Mouse (Mus musculus): ENCODE results near the gene Adamts14. TPM values are rescaled to one million over a fixed set of nuclear protein-coding genes. Genes with fewer than 3 reads are reported as not detected.

Adamts14 gene
- total and polyA plus RNA-seq, 3 experiments, result 0.91 to 1.6 (median 1.3) TPM

DNA sequence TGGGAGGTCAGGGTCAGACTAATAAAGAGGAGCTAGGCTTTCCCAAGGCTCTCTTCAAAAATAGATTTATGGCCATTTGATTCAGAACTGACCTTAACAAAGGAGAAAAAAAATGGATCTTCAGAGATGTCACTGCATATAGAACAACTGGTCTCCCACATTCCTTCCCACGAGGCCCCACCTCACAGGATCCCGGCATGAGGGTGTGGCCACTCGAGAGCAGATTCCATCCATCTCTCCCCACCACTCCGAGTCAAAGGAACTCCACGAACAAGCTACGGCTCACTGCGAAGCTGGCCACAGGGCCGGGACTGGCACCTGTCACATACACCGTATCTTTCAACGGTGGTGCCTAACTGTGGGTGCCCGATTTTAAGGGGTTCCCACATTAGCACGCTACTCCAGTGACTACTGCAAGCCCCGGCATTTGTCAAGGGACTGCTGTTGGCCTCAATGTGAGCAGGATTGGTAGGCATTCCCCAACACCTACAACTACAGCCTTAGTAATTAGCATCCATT lies 24.6 kb downstream of the Adamts14 start:
- H3K4me1 ChIP-seq (ENCODE audit: control insufficient read depth, insufficient read depth, low read length), result no peaks in the 10 kb centered on the region
- WGBS, result 80% methylated on average over 13 of the region's 13 CpGs
- intact Hi-C loops (cut with DNase I), result no loop called here
- no peak for TF ChIP-seq EP300 (IDR thresholded peaks at IDR 0.05; ENCODE audit: insufficient read depth, low read depth, low read length)
- TF ChIP-seq POLR2A (IDR thresholded peaks at IDR 0.05; ENCODE audit: insufficient read depth, low read depth, low read length), result no peak
- TF ChIP-seq CTCF (IDR thresholded peaks at IDR 0.05), result no peak
- no peak overlapping the region for H3K27ac ChIP-seq
- no peak overlapping the region for H3K9ac ChIP-seq (ENCODE audit: low read depth, low read length)
- no peaks in the 10 kb centered on the region for H3K79me2 ChIP-seq (replicated peaks; ENCODE audit: control insufficient read depth, insufficient read depth, low read length)
- H3K27me3 ChIP-seq (ENCODE audit: control insufficient read depth, insufficient read depth, low read length), result no peaks in the 10 kb centered on the region
- DNase-seq, result no peak
- no peaks in the 10 kb centered on the region for H3K36me3 ChIP-seq (ENCODE audit: control insufficient read depth, insufficient read depth, low read length)
- no peak overlapping the region for H3K4me3 ChIP-seq

DNA sequence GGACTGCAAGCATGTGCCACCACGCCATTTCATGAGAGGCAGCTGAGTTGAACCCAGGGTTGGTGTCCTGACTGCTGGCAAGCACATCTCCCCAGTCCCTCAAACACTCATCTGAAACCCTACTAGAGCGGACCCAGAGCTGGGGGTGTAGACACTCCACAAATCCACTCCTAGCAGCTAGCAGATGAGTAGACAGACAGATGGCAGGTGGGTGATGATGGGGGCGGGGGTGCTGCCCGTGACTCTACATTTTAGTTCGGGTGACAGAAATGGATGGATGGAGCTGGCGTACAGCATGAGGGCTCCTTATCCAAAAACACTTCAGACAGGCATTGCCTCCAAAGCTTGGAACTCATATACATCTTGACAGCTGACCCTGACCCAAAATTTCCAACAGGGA lies 26.9 kb downstream of the Adamts14 start:
- Histone ChIP-seq H3K9ac (ENCODE audit: low read depth, low read length) (no peak overlapping the region), H3K27me3 (ENCODE audit: control insufficient read depth, insufficient read depth, low read length) (no peaks in the 10 kb centered on the region), H3K4me1 (ENCODE audit: control insufficient read depth, insufficient read depth, low read length) (no peaks in the 10 kb centered on the region), H3K79me2 (replicated peaks; ENCODE audit: control insufficient read depth, insufficient read depth, low read length) (no peaks in the 10 kb centered on the region), H3K36me3 (ENCODE audit: control insufficient read depth, insufficient read depth, low read length) (no peaks in the 10 kb centered on the region), H3K27ac (no peak overlapping the region), H3K4me3 (no peak overlapping the region)
- TF ChIP-seq EP300 (IDR thresholded peaks at IDR 0.05; ENCODE audit: insufficient read depth, low read depth, low read length) (no peak), POLR2A (IDR thresholded peaks at IDR 0.05; ENCODE audit: insufficient read depth, low read depth, low read length) (no peak), CTCF (IDR thresholded peaks at IDR 0.05) (no peak)
- WGBS, result 87% methylated on average over 6 of the region's 6 CpGs
- intact Hi-C loops (cut with DNase I), result no loop called here
- DNase-seq, result no peak

DNA sequence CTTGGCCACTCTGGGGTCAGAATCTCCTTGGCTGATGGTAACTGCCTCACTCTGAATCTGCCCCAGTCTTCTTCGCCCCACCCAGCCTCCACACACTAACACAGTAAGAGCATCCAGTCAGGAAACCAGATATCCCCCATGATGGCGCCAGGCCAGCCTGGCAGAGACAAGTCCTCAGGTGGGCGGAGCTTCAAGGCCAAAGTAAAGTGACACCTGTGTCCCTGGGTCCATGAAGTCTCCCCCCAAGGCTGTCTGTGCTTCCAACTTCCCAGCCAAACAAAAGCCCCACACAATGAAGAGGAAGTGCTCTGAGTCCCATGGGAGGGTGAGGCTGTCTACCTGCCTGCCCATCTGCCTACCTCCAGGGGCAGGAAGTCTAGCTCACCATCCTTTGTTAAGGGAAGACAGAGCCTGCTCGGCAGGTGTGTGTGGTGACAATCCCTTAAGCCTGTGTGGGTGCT lies 31.2 kb downstream of the Adamts14 start:
- intact Hi-C loops (cut with DNase I), result no loop called here
- Histone ChIP-seq H3K79me2 (replicated peaks; ENCODE audit: control insufficient read depth, insufficient read depth, low read length) (no peaks in the 10 kb centered on the region), H3K36me3 (ENCODE audit: control insufficient read depth, insufficient read depth, low read length) (no peaks in the 10 kb centered on the region), H3K27ac (no peak overlapping the region), H3K4me3 (no peak overlapping the region), H3K4me1 (ENCODE audit: control insufficient read depth, insufficient read depth, low read length) (no peaks in the 10 kb centered on the region), H3K27me3 (ENCODE audit: control insufficient read depth, insufficient read depth, low read length) (no peaks in the 10 kb centered on the region), H3K9ac (ENCODE audit: low read depth, low read length) (no peak overlapping the region)
- no peak for DNase-seq
- TF ChIP-seq POLR2A (IDR thresholded peaks at IDR 0.05; ENCODE audit: insufficient read depth, low read depth, low read length) (no peak), EP300 (IDR thresholded peaks at IDR 0.05; ENCODE audit: insufficient read depth, low read depth, low read length) (no peak), CTCF (IDR thresholded peaks at IDR 0.05) (no peak)
- WGBS, result 56% methylated on average over 4 of the region's 4 CpGs

DNA sequence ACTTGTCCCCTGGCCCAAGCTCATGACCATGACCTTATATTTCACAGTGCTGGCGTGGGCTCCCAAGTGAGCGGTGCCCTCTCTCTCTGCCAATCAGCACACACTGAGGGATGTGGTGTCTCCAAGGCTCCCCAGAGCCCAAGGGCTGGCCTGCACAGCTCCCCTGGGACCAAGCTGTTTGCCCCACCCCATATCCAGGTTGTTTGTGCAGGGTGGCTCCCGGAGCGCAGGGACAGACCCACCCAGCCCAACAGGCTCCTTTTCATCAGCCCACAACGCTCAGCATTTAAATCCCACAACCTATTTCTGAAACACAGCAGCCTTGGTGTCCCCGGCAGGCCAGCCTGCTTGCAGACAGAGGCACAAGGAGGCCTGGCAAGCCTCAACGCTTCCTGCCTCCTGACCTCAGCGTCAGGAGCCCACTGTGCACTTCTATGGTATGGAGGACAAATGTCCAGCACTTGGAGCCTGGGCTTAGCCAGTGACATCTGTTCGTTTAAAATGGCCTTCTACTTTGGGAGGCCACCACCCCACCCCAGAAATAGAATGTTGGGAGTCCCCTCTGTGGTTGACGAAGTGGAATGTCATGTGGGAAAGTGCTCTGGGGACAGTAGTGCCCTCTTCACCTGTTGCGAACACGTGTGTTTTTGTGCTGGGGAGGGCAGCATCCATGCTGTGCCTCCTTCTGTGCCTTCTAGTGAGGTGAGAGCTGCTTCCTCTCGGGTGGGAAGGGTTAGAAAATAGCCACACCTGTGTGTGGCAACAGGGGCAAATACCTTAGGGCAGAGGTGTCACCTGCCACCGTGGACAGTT lies 32.9 kb downstream of the Adamts14 start:
- Histone ChIP-seq H3K9ac (ENCODE audit: low read depth, low read length) (no peak overlapping the region), H3K4me1 (ENCODE audit: control insufficient read depth, insufficient read depth, low read length) (no peaks in the 10 kb centered on the region), H3K79me2 (replicated peaks; ENCODE audit: control insufficient read depth, insufficient read depth, low read length) (no peaks in the 10 kb centered on the region), H3K27ac (no peak overlapping the region), H3K27me3 (ENCODE audit: control insufficient read depth, insufficient read depth, low read length) (no peaks in the 10 kb centered on the region), H3K4me3 (no peak overlapping the region), H3K36me3 (ENCODE audit: control insufficient read depth, insufficient read depth, low read length) (no peaks in the 10 kb centered on the region)
- no peak for TF ChIP-seq POLR2A (IDR thresholded peaks at IDR 0.05; ENCODE audit: insufficient read depth, low read depth, low read length)
- TF ChIP-seq CTCF (IDR thresholded peaks at IDR 0.05), result no peak
- TF ChIP-seq EP300 (IDR thresholded peaks at IDR 0.05; ENCODE audit: insufficient read depth, low read depth, low read length), result no peak
- DNase-seq, result no peak
- 70% methylated on average over 14 of the region's 14 CpGs for WGBS
- intact Hi-C loops (cut with DNase I), result no loop called here

DNA sequence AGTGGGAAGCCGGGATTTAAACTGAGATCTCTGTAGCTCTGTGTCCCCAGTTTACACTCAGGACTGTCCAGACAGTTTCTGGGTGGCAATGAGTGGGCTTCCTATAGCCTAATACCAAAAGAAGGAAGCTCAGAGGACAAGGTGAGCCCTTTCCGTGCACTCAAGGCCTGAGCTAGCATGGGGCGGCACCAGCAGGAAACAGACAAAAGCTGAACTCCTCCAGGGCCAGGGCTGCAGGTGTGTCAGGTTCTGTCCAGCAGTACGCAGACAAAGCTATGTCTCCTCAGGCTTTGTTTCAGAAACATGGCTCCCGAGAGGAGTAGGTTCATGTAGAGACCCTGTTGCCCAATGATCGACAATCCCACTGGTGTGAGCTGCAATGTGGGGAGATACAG lies 35.9 kb downstream of the Adamts14 start:
- Histone ChIP-seq H3K9ac (ENCODE audit: low read depth, low read length) (no peak overlapping the region), H3K27me3 (ENCODE audit: control insufficient read depth, insufficient read depth, low read length) (no peaks in the 10 kb centered on the region), H3K4me1 (ENCODE audit: control insufficient read depth, insufficient read depth, low read length) (no peaks in the 10 kb centered on the region), H3K4me3 (no peak overlapping the region), H3K36me3 (ENCODE audit: control insufficient read depth, insufficient read depth, low read length) (no peaks in the 10 kb centered on the region), H3K79me2 (replicated peaks; ENCODE audit: control insufficient read depth, insufficient read depth, low read length) (no peaks in the 10 kb centered on the region), H3K27ac (no peak overlapping the region)
- no peak for TF ChIP-seq POLR2A (IDR thresholded peaks at IDR 0.05; ENCODE audit: insufficient read depth, low read depth, low read length)
- TF ChIP-seq EP300 (IDR thresholded peaks at IDR 0.05; ENCODE audit: insufficient read depth, low read depth, low read length), result no peak
- no peak for TF ChIP-seq CTCF (IDR thresholded peaks at IDR 0.05)
- intact Hi-C loops (cut with DNase I), result no loop called here
- DNase-seq, result no peak
- WGBS, result 72% methylated on average over 6 of the region's 6 CpGs

DNA sequence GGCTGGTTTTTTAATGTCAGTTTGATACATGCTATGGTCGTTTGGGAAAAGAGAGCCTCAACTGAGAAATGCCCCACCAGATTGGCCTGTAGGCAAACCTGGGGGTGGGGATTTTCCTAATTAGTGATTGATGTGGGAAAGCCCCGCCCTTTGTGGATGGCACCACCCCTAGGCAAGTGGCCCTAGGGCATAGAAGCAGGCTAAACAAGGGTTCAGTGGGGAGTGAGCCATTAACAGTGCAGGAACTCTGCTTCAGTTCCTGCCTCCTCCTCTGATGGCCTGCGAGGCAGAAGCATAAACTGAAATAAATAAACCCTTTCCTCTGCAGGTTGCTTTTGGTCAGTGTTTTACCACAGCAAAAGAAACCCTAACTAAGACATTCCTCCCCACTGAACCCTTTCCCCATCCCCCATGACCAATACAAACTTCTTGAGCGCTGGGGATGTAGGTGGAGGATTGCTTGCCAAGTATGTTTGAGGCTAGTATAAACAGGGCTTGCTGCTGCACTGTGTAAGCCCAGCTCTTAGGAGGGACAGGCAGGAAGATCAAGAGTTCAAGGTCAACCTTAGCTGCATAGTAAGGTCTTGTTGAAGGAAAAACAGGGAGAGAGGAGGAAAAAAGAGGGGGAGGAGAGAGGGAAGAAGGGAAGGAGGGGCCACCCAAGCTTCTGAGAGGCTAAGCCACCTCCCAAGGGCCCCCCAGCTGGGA lies 36.4 kb downstream of the Adamts14 start:
- no peaks in the 10 kb centered on the region for H3K36me3 ChIP-seq (ENCODE audit: control insufficient read depth, insufficient read depth, low read length)
- no peak for DNase-seq
- H3K79me2 ChIP-seq (replicated peaks; ENCODE audit: control insufficient read depth, insufficient read depth, low read length), result no peaks in the 10 kb centered on the region
- H3K9ac ChIP-seq (ENCODE audit: low read depth, low read length), result no peak overlapping the region
- no peak overlapping the region for H3K27ac ChIP-seq
- TF ChIP-seq POLR2A (IDR thresholded peaks at IDR 0.05; ENCODE audit: insufficient read depth, low read depth, low read length) (no peak), EP300 (IDR thresholded peaks at IDR 0.05; ENCODE audit: insufficient read depth, low read depth, low read length) (no peak), CTCF (IDR thresholded peaks at IDR 0.05) (no peak)
- no peak overlapping the region for H3K4me3 ChIP-seq
- intact Hi-C loops (cut with DNase I), result no loop called here
- 55% methylated on average over 4 of the region's 4 CpGs for WGBS
- H3K27me3 ChIP-seq (ENCODE audit: control insufficient read depth, insufficient read depth, low read length), result no peaks in the 10 kb centered on the region
- no peaks in the 10 kb centered on the region for H3K4me1 ChIP-seq (ENCODE audit: control insufficient read depth, insufficient read depth, low read length)
